Mouse (Mus musculus): Measurements from ENCODE around the gene Slc22a4. TPM values are rescaled to one million over a fixed set of nuclear protein-coding genes. Genes with fewer than 3 reads are reported as not detected.
A peak's percentile ranks its signal among the peaks of the same experiment; 100 is the strongest.
"Not testable (repeated sequence)": the region's sequence is repeated elsewhere in the genome, so short reads cannot be mapped to it uniquely, and the experiment has no call there.

Slc22a4 gene
- polyA plus RNA-seq, 1 experiment from 2014 or later, result 1.1 TPM

- no peak overlapping the region for H3K27ac ChIP-seq (ENCODE audit: low read depth, low read length)
- H3K9me3 ChIP-seq (replicated peaks; ENCODE audit: control insufficient read depth, low read length), result no peaks in the 10 kb centered on the region
- H3K27me3 ChIP-seq (replicated peaks; ENCODE audit: control insufficient read depth, insufficient read depth, low read length), result no peaks in the 10 kb centered on the region
- WGBS, result 78% methylated on average over 9 of the region's 9 CpGs
- H3K4me2 ChIP-seq (ENCODE audit: low read length), result no peak overlapping the region
- ATAC-seq, result no peak
- no peak for DNase-seq (ENCODE audit: low spot score)
- no peaks in the 10 kb centered on the region for H3K4me1 ChIP-seq (ENCODE audit: control insufficient read depth, insufficient read depth, low read length)
- H3K4me3 ChIP-seq (ENCODE audit: low read depth, low read length), result no peak overlapping the region
- H3K9ac ChIP-seq (ENCODE audit: low read length), result no peak overlapping the region
- H3K36me3 ChIP-seq (ENCODE audit: control insufficient read depth, insufficient read depth, low read length), result no peaks in the 10 kb centered on the region
Measured at GRCm38 (mm10) chr11:54004221-54004620, 23.7 kb downstream of the Slc22a4 start.

- WGBS, result 45% methylated on average over 12 of the region's 12 CpGs
- H3K9ac ChIP-seq (ENCODE audit: low read length); H3K4me2 ChIP-seq (ENCODE audit: low read length); H3K27ac ChIP-seq (ENCODE audit: low read depth, low read length); H3K27me3 ChIP-seq (replicated peaks; ENCODE audit: control insufficient read depth, insufficient read depth, low read length); H3K4me1 ChIP-seq (ENCODE audit: control insufficient read depth, insufficient read depth, low read length); H3K4me3 ChIP-seq (ENCODE audit: low read depth, low read length); H3K9me3 ChIP-seq (replicated peaks; ENCODE audit: control insufficient read depth, low read length); H3K36me3 ChIP-seq (ENCODE audit: control insufficient read depth, insufficient read depth, low read length): not testable (repeated sequence)
- peak; percentile 80 for ATAC-seq
- peak; percentile 88 for DNase-seq (ENCODE audit: low spot score)
Measured at GRCm38 (mm10) chr11:54002761-54003717, 24.9 kb downstream of the Slc22a4 start.

- Histone ChIP-seq H3K4me3 (ENCODE audit: low read depth, low read length) (no peak overlapping the region), H3K4me2 (ENCODE audit: low read length) (no peak overlapping the region), H3K9ac (ENCODE audit: low read length) (no peak overlapping the region), H3K27ac (ENCODE audit: low read depth, low read length) (no peak overlapping the region), H3K4me1 (ENCODE audit: control insufficient read depth, insufficient read depth, low read length) (no peaks in the 10 kb centered on the region), H3K27me3 (replicated peaks; ENCODE audit: control insufficient read depth, insufficient read depth, low read length) (no peaks in the 10 kb centered on the region), H3K9me3 (replicated peaks; ENCODE audit: control insufficient read depth, low read length) (no peaks in the 10 kb centered on the region), H3K36me3 (ENCODE audit: control insufficient read depth, insufficient read depth, low read length) (no peaks in the 10 kb centered on the region)
- 5% methylated on average over 5 of the region's 5 CpGs for WGBS
- 0 out of 2 replicates have a peak, but pooled peaks have one; percentile 34 for ATAC-seq
- peak; percentile 61 for DNase-seq (ENCODE audit: low spot score)
Measured at GRCm38 (mm10) chr11:54002147-54002760, 25.6 kb downstream of the Slc22a4 start.

GRCm38 (mm10) chr11:53997661-53998060 lies 30.2 kb downstream of the Slc22a4 start:
- DNase-seq (ENCODE audit: low spot score) (no peak), ATAC-seq (no peak)
- Histone ChIP-seq H3K4me3 (ENCODE audit: low read depth, low read length) (no peak overlapping the region), H3K36me3 (ENCODE audit: control insufficient read depth, insufficient read depth, low read length) (no peaks in the 10 kb centered on the region), H3K9ac (ENCODE audit: low read length) (no peak overlapping the region), H3K27ac (ENCODE audit: low read depth, low read length) (no peak overlapping the region), H3K9me3 (replicated peaks; ENCODE audit: control insufficient read depth, low read length) (no peaks in the 10 kb centered on the region), H3K4me1 (ENCODE audit: control insufficient read depth, insufficient read depth, low read length) (no peaks in the 10 kb centered on the region), H3K27me3 (replicated peaks; ENCODE audit: control insufficient read depth, insufficient read depth, low read length) (no peaks in the 10 kb centered on the region), H3K4me2 (ENCODE audit: low read length) (no peak overlapping the region)
- WGBS, result 77% methylated on average over 2 of the region's 2 CpGs

GRCm38 (mm10) chr11:53992264-53992663 lies 35.6 kb downstream of the Slc22a4 start:
- DNase-seq (ENCODE audit: low spot score), result no peak

GRCm38 (mm10) chr11:53989232-53989631 lies 38.7 kb downstream of the Slc22a4 start:
- Histone ChIP-seq H3K4me2 (ENCODE audit: low read length) (no peak overlapping the region), H3K4me3 (ENCODE audit: low read depth, low read length) (no peak overlapping the region), H3K27me3 (replicated peaks; ENCODE audit: control insufficient read depth, insufficient read depth, low read length) (no peaks in the 10 kb centered on the region), H3K4me1 (ENCODE audit: control insufficient read depth, insufficient read depth, low read length) (no peaks in the 10 kb centered on the region), H3K9ac (ENCODE audit: low read length) (no peak overlapping the region), H3K27ac (ENCODE audit: low read depth, low read length) (no peak overlapping the region), H3K36me3 (ENCODE audit: control insufficient read depth, insufficient read depth, low read length) (no peaks in the 10 kb centered on the region), H3K9me3 (replicated peaks; ENCODE audit: control insufficient read depth, low read length) (no peaks in the 10 kb centered on the region)
- WGBS, result 59% methylated on average over 1 of the region's 1 CpGs
- ATAC-seq (no peak), DNase-seq (ENCODE audit: low spot score) (no peak)

More at GRCm38 (mm10) chr11:53992264-53992663, 35.6 kb downstream of the Slc22a4 start:
- Histone ChIP-seq H3K36me3 (ENCODE audit: control insufficient read depth, insufficient read depth, low read length) (no peaks in the 10 kb centered on the region), H3K4me3 (ENCODE audit: low read depth, low read length) (no peak overlapping the region), H3K9me3 (replicated peaks; ENCODE audit: control insufficient read depth, low read length) (no peaks in the 10 kb centered on the region), H3K27me3 (replicated peaks; ENCODE audit: control insufficient read depth, insufficient read depth, low read length) (no peaks in the 10 kb centered on the region), H3K4me1 (ENCODE audit: control insufficient read depth, insufficient read depth, low read length) (no peaks in the 10 kb centered on the region), H3K9ac (ENCODE audit: low read length) (no peak overlapping the region), H3K4me2 (ENCODE audit: low read length) (no peak overlapping the region), H3K27ac (ENCODE audit: low read depth, low read length) (no peak overlapping the region)
- 88% methylated on average over 4 of the region's 4 CpGs for WGBS
- no peak for ATAC-seq

GRCm38 (mm10) chr11:53988081-53988480 lies 39.8 kb downstream of the Slc22a4 start:
- Histone ChIP-seq H3K27ac (ENCODE audit: low read depth, low read length) (no peak overlapping the region), H3K9ac (ENCODE audit: low read length) (no peak overlapping the region), H3K4me1 (ENCODE audit: control insufficient read depth, insufficient read depth, low read length) (no peaks in the 10 kb centered on the region), H3K9me3 (replicated peaks; ENCODE audit: control insufficient read depth, low read length) (no peaks in the 10 kb centered on the region), H3K27me3 (replicated peaks; ENCODE audit: control insufficient read depth, insufficient read depth, low read length) (no peaks in the 10 kb centered on the region), H3K36me3 (ENCODE audit: control insufficient read depth, insufficient read depth, low read length) (no peaks in the 10 kb centered on the region), H3K4me2 (ENCODE audit: low read length) (no peak overlapping the region), H3K4me3 (ENCODE audit: low read depth, low read length) (no peak overlapping the region)
- DNase-seq (ENCODE audit: low spot score) (no peak), ATAC-seq (no peak)
- WGBS, result 77% methylated on average over 4 of the region's 4 CpGs

GRCm38 (mm10) chr11:53981396-53981795 lies 46.5 kb downstream of the Slc22a4 start:
- WGBS, result 88% methylated on average over 4 of the region's 4 CpGs
- Histone ChIP-seq H3K9ac (ENCODE audit: low read length) (no peak overlapping the region), H3K36me3 (ENCODE audit: control insufficient read depth, insufficient read depth, low read length) (no peaks in the 10 kb centered on the region), H3K4me2 (ENCODE audit: low read length) (no peak overlapping the region), H3K4me3 (ENCODE audit: low read depth, low read length) (no peak overlapping the region), H3K27me3 (replicated peaks; ENCODE audit: control insufficient read depth, insufficient read depth, low read length) (no peaks in the 10 kb centered on the region), H3K27ac (ENCODE audit: low read depth, low read length) (no peak overlapping the region), H3K9me3 (replicated peaks; ENCODE audit: control insufficient read depth, low read length) (no peaks in the 10 kb centered on the region; the same call in 1 of the 2 replicates), H3K4me1 (ENCODE audit: control insufficient read depth, insufficient read depth, low read length) (peaks cover 2% of the 10 kb centered on the region; the same call in 1 of the 2 replicates)
- DNase-seq (ENCODE audit: low spot score) (no peak), ATAC-seq (no peak)
